Mouse (Mus musculus) lung, postnatal 14 days (tissue): Measurements from ENCODE around the gene Sox14.

Experiments
- DNase-seq: peaks from one replicate; pipeline ENCODE4 v3.0.0; 2021

Gene Sox14

GRCm38 (mm10) chr9:99875618-99876372 lies at the start of gene Sox14:
Gene Sox14 (minus strand): TSS chr9:99876170.
- DNase-seq, result peak; percentile 10

- no peak for DNase-seq
Measured at GRCm38 (mm10) chr9:99879311-99879710, 3.3 kb upstream of the Sox14 start.

GRCm38 (mm10) chr9:99878588-99878987 lies 2.6 kb upstream of the Sox14 start:
- DNase-seq, result no peak

GRCm38 (mm10) chr9:99877056-99877546 lies 1.1 kb upstream of the Sox14 start:
- DNase-seq, result no peak

- no peak for DNase-seq
Measured at GRCm38 (mm10) chr9:99876373-99877055, 544 bp upstream of the Sox14 start.

- no peak for DNase-seq
Measured at GRCm38 (mm10) chr9:99874735-99875617, 994 bp downstream of the Sox14 start.

GRCm38 (mm10) chr9:99873721-99874120 lies 2.2 kb downstream of the Sox14 start:
- no peak for DNase-seq

GRCm38 (mm10) chr9:99873116-99873620 lies 2.8 kb downstream of the Sox14 start:
- DNase-seq, result no peak

GRCm38 (mm10) chr9:99872204-99873115 lies 3.5 kb downstream of the Sox14 start:
- no peak for DNase-seq

GRCm38 (mm10) chr9:99871556-99872203 lies 4.3 kb downstream of the Sox14 start:
- DNase-seq, result no peak

GRCm38 (mm10) chr9:99870780-99871555 lies 5.0 kb downstream of the Sox14 start:
- DNase-seq, result no peak

- no peak for DNase-seq
Measured at GRCm38 (mm10) chr9:99869936-99870779, 5.8 kb downstream of the Sox14 start.

- DNase-seq, result no peak
Measured at GRCm38 (mm10) chr9:99869275-99869674, 6.7 kb downstream of the Sox14 start.

- no peak for DNase-seq
Measured at GRCm38 (mm10) chr9:99868606-99869005, 7.4 kb downstream of the Sox14 start.

GRCm38 (mm10) chr9:99868054-99868453 lies 7.9 kb downstream of the Sox14 start:
- DNase-seq, result no peak

GRCm38 (mm10) chr9:99862936-99863335 lies 13.0 kb downstream of the Sox14 start:
- DNase-seq, result no peak

- no peak for DNase-seq
Measured at GRCm38 (mm10) chr9:99854486-99854885, 21.5 kb downstream of the Sox14 start.

- no peak for DNase-seq
Measured at GRCm38 (mm10) chr9:99853356-99853755, 22.6 kb downstream of the Sox14 start.

GRCm38 (mm10) chr9:99850354-99850753 lies 25.6 kb downstream of the Sox14 start:
- DNase-seq, result no peak
